Mouse (Mus musculus): ENCODE results near the gene Phyh.
"Not testable (repeated sequence)": the region's sequence is repeated elsewhere in the genome, so short reads cannot be mapped to it uniquely, and the experiment has no call there.

Gene Phyh

GRCm38 (mm10) chr2:4916037-4916436 lies 2.8 kb upstream of the Phyh start:
- ATAC-seq (ENCODE audit: insufficient number of reproducible peaks, low FRiP score, low TSS enrichment): no peak

GRCm38 (mm10) chr2:4917326-4918021 lies 1.3 kb upstream of the Phyh start:
- ATAC-seq (ENCODE audit: insufficient number of reproducible peaks, low FRiP score, low TSS enrichment): peak; percentile 36; the same call in 1 of the 2 replicates

- no peak for ATAC-seq (ENCODE audit: insufficient number of reproducible peaks, low FRiP score, low TSS enrichment)
Measured at GRCm38 (mm10) chr2:4921019-4921418, 2.2 kb downstream of the Phyh start.

GRCm38 (mm10) chr2:4922476-4923164 lies 3.8 kb downstream of the Phyh start:
- ATAC-seq (ENCODE audit: insufficient number of reproducible peaks, low FRiP score, low TSS enrichment): no peak

- no peak for ATAC-seq (ENCODE audit: insufficient number of reproducible peaks, low FRiP score, low TSS enrichment)
Measured at GRCm38 (mm10) chr2:4927391-4927790, 8.6 kb downstream of the Phyh start.

GRCm38 (mm10) chr2:4929230-4929629 lies 10.4 kb downstream of the Phyh start:
- ATAC-seq (ENCODE audit: insufficient number of reproducible peaks, low FRiP score, low TSS enrichment): no peak

- no peak for ATAC-seq (ENCODE audit: insufficient number of reproducible peaks, low FRiP score, low TSS enrichment)
Measured at GRCm38 (mm10) chr2:4934516-4934915, 15.7 kb downstream of the Phyh start.

- ATAC-seq (ENCODE audit: insufficient number of reproducible peaks, low FRiP score, low TSS enrichment): no peak
Measured at GRCm38 (mm10) chr2:4937931-4938330, 19.1 kb downstream of the Phyh start.

- ATAC-seq (ENCODE audit: insufficient number of reproducible peaks, low FRiP score, low TSS enrichment): no peak
Measured at GRCm38 (mm10) chr2:4940861-4941260, 22.0 kb downstream of the Phyh start.

GRCm38 (mm10) chr2:4949691-4950090 lies 30.9 kb downstream of the Phyh start:
- not testable (repeated sequence) for ATAC-seq (ENCODE audit: insufficient number of reproducible peaks, low FRiP score, low TSS enrichment)

GRCm38 (mm10) chr2:4950986-4951385 lies 32.2 kb downstream of the Phyh start:
- no peak for ATAC-seq (ENCODE audit: insufficient number of reproducible peaks, low FRiP score, low TSS enrichment)

- ATAC-seq (ENCODE audit: insufficient number of reproducible peaks, low FRiP score, low TSS enrichment): no peak
Measured at GRCm38 (mm10) chr2:4954216-4954760, 35.5 kb downstream of the Phyh start.

- no peak for ATAC-seq (ENCODE audit: insufficient number of reproducible peaks, low FRiP score, low TSS enrichment)
Measured at GRCm38 (mm10) chr2:4958039-4958438, 39.2 kb downstream of the Phyh start.

GRCm38 (mm10) chr2:4967806-4968205 lies 49.0 kb downstream of the Phyh start:
- no peak for ATAC-seq (ENCODE audit: insufficient number of reproducible peaks, low FRiP score, low TSS enrichment)

GRCm38 (mm10) chr2:4969083-4969482 lies 50.3 kb downstream of the Phyh start:
- no peak for ATAC-seq (ENCODE audit: insufficient number of reproducible peaks, low FRiP score, low TSS enrichment)

GRCm38 (mm10) chr2:4975807-4976206 lies 57.0 kb downstream of the Phyh start, which contains the start of gene Ucma:
Gene Ucma (plus strand): TSS chr2:4976122.
- ATAC-seq (ENCODE audit: insufficient number of reproducible peaks, low FRiP score, low TSS enrichment): no peak

- no peak for ATAC-seq (ENCODE audit: insufficient number of reproducible peaks, low FRiP score, low TSS enrichment)
Measured at GRCm38 (mm10) chr2:4978091-4978490, 59.3 kb downstream of the Phyh start.

GRCm38 (mm10) chr2:4983987-4984386 lies 65.2 kb downstream of the Phyh start:
- ATAC-seq (ENCODE audit: insufficient number of reproducible peaks, low FRiP score, low TSS enrichment): no peak

GRCm38 (mm10) chr2:4985000-4985399 lies 66.2 kb downstream of the Phyh start:
- no peak for ATAC-seq (ENCODE audit: insufficient number of reproducible peaks, low FRiP score, low TSS enrichment)

- no peak for ATAC-seq (ENCODE audit: insufficient number of reproducible peaks, low FRiP score, low TSS enrichment)
Measured at GRCm38 (mm10) chr2:4986798-4987197, 68.0 kb downstream of the Phyh start.

GRCm38 (mm10) chr2:4987388-4988180 lies 68.8 kb downstream of the Phyh start:
- ATAC-seq (ENCODE audit: insufficient number of reproducible peaks, low FRiP score, low TSS enrichment): no peak

Data from cerebellum, adult (tissue).